Mouse (Mus musculus) adrenal gland, postnatal 10 days (tissue): ENCODE results near the gene Ccdc88a. TPM values are rescaled to one million over a fixed set of nuclear protein-coding genes. Genes with fewer than 3 reads are reported as not detected.

Experiments
- DNase-seq: peaks from one replicate; pipeline ENCODE4 v3.0.0; 2021; ENCODE audit warnings: mixed read lengths
- long read RNA-seq, 2 experiments: library from polyadenylated mRNA; stranded (forward); transcript quantifications; one replicate each; pipeline ENCODE4 v2.0.0; 2021
- total RNA-seq, 2 experiments: library from RNA; stranded (reverse); gene quantifications; 2 replicates each; pipeline ENCODE4 v1.2.3; 2021

Ccdc88a gene
- total RNA-seq: 10 to 100 TPM; 18.9 to 26.0 TPM
- long read RNA-seq, experiment 1, partial matches to known transcripts: 17 of 20 reads
- long read RNA-seq, experiment 1, other reads (novel, unspliced or antisense): 3 of 20 reads
- long read RNA-seq, experiment 2, partial matches to known transcripts: 2 of 4 reads
- long read RNA-seq, experiment 2, other reads (novel, unspliced or antisense): 2 of 4 reads

- DNase-seq: peak; percentile 99
Observed at GRCm38 (mm10) chr11:29373396-29374273, at the start of gene Ccdc88a. Gene Ccdc88a (plus strand): TSS chr11:29373658.

- peak; percentile 5 for DNase-seq
Observed at GRCm38 (mm10) chr11:29335505-29335904, 38.0 kb upstream of the Ccdc88a start.

GRCm38 (mm10) chr11:29341259-29341658 is 32.2 kb upstream of the Ccdc88a start:
- no peak for DNase-seq

GRCm38 (mm10) chr11:29344891-29345657 is 28.4 kb upstream of the Ccdc88a start:
- DNase-seq: no peak

GRCm38 (mm10) chr11:29345673-29346286 is 27.7 kb upstream of the Ccdc88a start:
- DNase-seq: no peak

- no peak for DNase-seq
Observed at GRCm38 (mm10) chr11:29350891-29351290, 22.6 kb upstream of the Ccdc88a start.

GRCm38 (mm10) chr11:29352214-29352613 is 21.2 kb upstream of the Ccdc88a start:
- no peak for DNase-seq

- DNase-seq: no peak
Observed at GRCm38 (mm10) chr11:29368161-29368560, 5.3 kb upstream of the Ccdc88a start.

GRCm38 (mm10) chr11:29373050-29373395 is 435 bp upstream of the Ccdc88a start:
- DNase-seq: no peak

- no peak for DNase-seq
Observed at GRCm38 (mm10) chr11:29374274-29374656, 807 bp downstream of the Ccdc88a start.

GRCm38 (mm10) chr11:29376635-29377034 is 3.2 kb downstream of the Ccdc88a start:
- no peak for DNase-seq

GRCm38 (mm10) chr11:29378751-29379150 is 5.3 kb downstream of the Ccdc88a start:
- DNase-seq: no peak

GRCm38 (mm10) chr11:29383493-29383892 is 10.0 kb downstream of the Ccdc88a start:
- DNase-seq: no peak

- no peak for DNase-seq
Observed at GRCm38 (mm10) chr11:29384001-29384400, 10.5 kb downstream of the Ccdc88a start.

GRCm38 (mm10) chr11:29384617-29385016 is 11.2 kb downstream of the Ccdc88a start:
- DNase-seq: no peak

- DNase-seq: no peak
Observed at GRCm38 (mm10) chr11:29389913-29390312, 16.5 kb downstream of the Ccdc88a start.

GRCm38 (mm10) chr11:29395135-29395746 is 21.8 kb downstream of the Ccdc88a start:
- DNase-seq: no peak

GRCm38 (mm10) chr11:29400374-29400773 is 26.9 kb downstream of the Ccdc88a start:
- no peak for DNase-seq

GRCm38 (mm10) chr11:29406292-29406691 is 32.8 kb downstream of the Ccdc88a start:
- no peak for DNase-seq

GRCm38 (mm10) chr11:29423496-29423895 is 50.0 kb downstream of the Ccdc88a start:
- no peak for DNase-seq

- peak; percentile 61 for DNase-seq
Observed at GRCm38 (mm10) chr11:29428774-29429173, 55.3 kb downstream of the Ccdc88a start.

- no peak for DNase-seq
Observed at GRCm38 (mm10) chr11:29431011-29431410, 57.6 kb downstream of the Ccdc88a start.
